9 mouse cellular contexts compared by ENCODE assay signal in the genomic region with DNA sequence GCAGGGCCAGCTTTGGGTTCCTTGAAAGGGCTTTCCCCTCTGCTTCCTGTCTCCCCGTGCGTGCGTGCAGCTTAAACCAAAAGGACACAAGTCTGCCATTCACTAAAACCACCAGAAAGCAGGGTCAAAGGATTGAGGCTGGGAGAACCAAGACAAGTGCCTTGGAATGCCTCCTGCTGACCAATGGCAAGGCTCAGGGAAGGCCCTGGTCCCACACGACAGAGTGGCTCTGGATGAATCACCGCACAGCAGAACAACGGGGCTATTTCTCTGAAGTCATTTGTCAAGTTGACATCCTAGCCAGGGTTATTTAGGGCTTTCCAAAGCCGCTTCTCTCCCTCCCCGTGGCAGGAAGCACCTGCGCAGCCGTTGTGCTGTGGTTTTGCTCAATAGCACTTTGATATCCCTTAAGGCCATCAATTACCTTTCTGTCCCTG.
A peak's percentile ranks its signal among the peaks of the same experiment; 100 is the strongest.
DNase-seq lines count a peak whose midpoint lies in the region; ATAC-seq and TF ChIP-seq lines count a peak whose summit lies in the region.
"Had no signal": no experiment of that assay in that cellular context is flagged by ENCODE, and none has a peak within 500 bp of the region (broad histone marks: within the 10 kb centered on the region; RNA-seq: fewer than 3 reads in every experiment).

No protein-coding gene starts in this region.

- TF ChIP-seq CTCF in liver, postnatal 0 days (IDR thresholded peaks at IDR 0.05; ENCODE audit: low read depth), result no peak

- peak overlapping the region; percentile 51 for H3K27ac ChIP-seq in liver, postnatal 0 days (ENCODE audit: low read depth)
- H3K27ac ChIP-seq in embryonic facial prominence, embryonic 13.5 days, result 0 out of 2 replicates have a peak overlapping the region, but pooled peaks have one; percentile 3
- peak overlapping the region; percentile 76 for H3K27ac ChIP-seq in limb, embryonic 10.5 days
- H3K27ac ChIP-seq: heart, embryonic 15.5 days had no signal

- H3K9me3 ChIP-seq in liver, postnatal 0 days (ENCODE audit: low read length), result no peaks in the 10 kb centered on the region
- no peaks in the 10 kb centered on the region for H3K9me3 ChIP-seq in embryonic facial prominence, embryonic 13.5 days
- H3K9me3 ChIP-seq in limb, embryonic 10.5 days (replicated peaks), result no peaks in the 10 kb centered on the region
- H3K9me3 ChIP-seq: heart, embryonic 15.5 days had no signal

- no peak overlapping the region for H3K9ac ChIP-seq in liver, postnatal 0 days (replicated peaks)
- no peak overlapping the region for H3K9ac ChIP-seq in embryonic facial prominence, embryonic 13.5 days
- H3K9ac ChIP-seq: heart, embryonic 15.5 days had no signal

- no peak overlapping the region for H3K4me3 ChIP-seq in liver, postnatal 0 days (ENCODE audit: low read depth, low read length)
- H3K4me3 ChIP-seq in embryonic facial prominence, embryonic 13.5 days, result no peak overlapping the region
- no peak overlapping the region for H3K4me3 ChIP-seq in limb, embryonic 10.5 days
- H3K4me3 ChIP-seq: heart, embryonic 15.5 days had no signal

- peak; percentile 61 for ATAC-seq in liver, postnatal 0 days
- ATAC-seq in embryonic facial prominence, embryonic 13.5 days (ENCODE audit: insufficient number of reproducible peaks, insufficient read depth, low FRiP score, low TSS enrichment, low read depth), result no peak

- DNase-seq in liver, postnatal 0 days, result peak; percentile 38
- DNase-seq in liver, result no peak
- peak; percentile 58 for DNase-seq in limb, embryonic 10.5 days (ENCODE audit: low spot score)
- DNase-seq in thymus, postnatal 0 days (ENCODE audit: low spot score), result peak; percentile 85
- no peak for DNase-seq in ovary, adult 18-20 months (ENCODE audit: low spot score)
- no peak for DNase-seq in lung, postnatal 25 days (ENCODE audit: low spot score)
- no peak for DNase-seq in urinary bladder, postnatal 4 days (ENCODE audit: low spot score in 2 of 2)

- H3K4me2 ChIP-seq in liver, postnatal 0 days (ENCODE audit: low read depth, low read length), result 0 out of 2 replicates have a peak overlapping the region, but pooled peaks have one; percentile 6
- H3K4me2 ChIP-seq in embryonic facial prominence, embryonic 13.5 days, result no peak overlapping the region
- H3K4me2 ChIP-seq: heart, embryonic 15.5 days had no signal

- no peaks in the 10 kb centered on the region; the same call in 1 of the 2 replicates for H3K36me3 ChIP-seq in liver, postnatal 0 days (replicated peaks; ENCODE audit: insufficient read depth, low read length)
- no peaks in the 10 kb centered on the region for H3K36me3 ChIP-seq in embryonic facial prominence, embryonic 13.5 days
- no peaks in the 10 kb centered on the region for H3K36me3 ChIP-seq in limb, embryonic 10.5 days
- H3K36me3 ChIP-seq: heart, embryonic 15.5 days had no signal

- peak; percentile 65 for TF ChIP-seq EP300 in liver, postnatal 0 days (IDR thresholded peaks at IDR 0.05; ENCODE audit: low read depth)

- peaks cover 5% of the 10 kb centered on the region; the same call in 1 of the 2 replicates for H3K4me1 ChIP-seq in liver, postnatal 0 days (ENCODE audit: insufficient read depth)
- H3K4me1 ChIP-seq in embryonic facial prominence, embryonic 13.5 days, result peaks cover 54% of the 10 kb centered on the region
- H3K4me1 ChIP-seq in limb, embryonic 10.5 days, result peaks cover 47% of the 10 kb centered on the region

- no peaks in the 10 kb centered on the region for H3K27me3 ChIP-seq in liver, postnatal 0 days (ENCODE audit: insufficient read depth, low read length)
- H3K27me3 ChIP-seq in embryonic facial prominence, embryonic 13.5 days, result no peaks in the 10 kb centered on the region
- H3K27me3 ChIP-seq in limb, embryonic 10.5 days (ENCODE audit: low read depth, poor library complexity, severe bottlenecking), result no peaks in the 10 kb centered on the region
- H3K27me3 ChIP-seq: heart, embryonic 15.5 days had no signal

- WGBS in liver, postnatal 0 days (ENCODE audit: insufficient replicate concordance), result 24% methylated on average over 10 of the region's 10 CpGs
- WGBS in embryonic facial prominence, embryonic 13.5 days, result 23% methylated on average over 10 of the region's 10 CpGs
- 13% methylated on average over 10 of the region's 10 CpGs for WGBS in limb, embryonic 10.5 days

Comparison
In these comparisons a context has a peak if more than half of its experiments do, and no peak if none do; other contexts are left out.
1. DNase-seq: peak in liver, postnatal 0 days (single experiment), limb, embryonic 10.5 days (single experiment) and thymus, postnatal 0 days (single experiment); none in liver (single experiment), ovary, adult 18-20 months (single experiment), lung, postnatal 25 days (single experiment) and urinary bladder, postnatal 4 days (0 of 2).
2. H3K27ac ChIP-seq: peak in every context shown above with its lines; median percentile 76 in limb, embryonic 10.5 days; 51 in liver, postnatal 0 days; 3 in embryonic facial prominence, embryonic 13.5 days.